Mouse (Mus musculus) kidney, adult 2 months (tissue): ENCODE data around the gene Hoxc6.

Experiments used
- CTCF ChIP-seq: fragments of 200-500 bp; conservative IDR thresholded peaks from 2 replicates; pipeline ENCODE4 v1.5.1; 2011; ENCODE audit warnings: low read depth, mild to moderate bottlenecking, control low read depth, low read length, moderate library complexity, mixed read lengths; ENCODE audit not compliant: insufficient read depth, insufficient read length
- POLR2A ChIP-seq: fragments of 200-500 bp; IDR thresholded peaks from one replicate; pipeline ENCODE4 v1.6.1; 2011; ENCODE audit warnings: low read depth, low read length, control low read depth

DNA sequence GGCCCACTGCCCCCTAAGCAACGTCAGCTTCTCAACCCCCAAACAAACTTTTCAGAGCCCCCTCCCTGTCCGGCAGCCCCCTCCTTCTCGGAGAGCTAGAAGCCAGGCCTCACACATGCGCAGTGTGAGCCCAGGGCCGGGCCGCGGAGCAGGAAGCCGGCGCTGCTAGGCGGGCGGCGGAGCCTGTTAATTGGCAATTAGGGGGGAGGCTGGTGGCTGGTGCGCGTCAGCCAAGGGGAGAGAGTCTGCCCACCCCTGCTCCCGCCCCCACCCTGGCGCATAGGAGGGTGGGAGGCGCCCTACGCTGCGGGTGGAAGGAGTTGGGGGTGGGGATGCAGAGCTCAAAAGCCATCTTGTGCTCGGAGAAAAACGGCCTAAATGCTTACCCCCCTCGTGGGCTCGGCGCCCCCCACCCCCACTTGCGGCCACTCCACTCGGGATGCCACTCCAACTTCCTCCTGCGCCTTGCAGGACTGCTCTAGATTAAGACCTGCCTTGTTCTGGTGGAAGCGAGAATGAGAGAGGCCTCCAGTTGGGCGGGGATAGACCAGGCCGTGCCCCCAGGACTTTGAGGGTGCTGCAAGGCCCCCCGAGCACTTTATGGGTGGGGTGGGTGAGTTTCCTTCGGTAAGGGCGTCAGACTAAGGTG, 1.2 kb downstream of the Hoxc6 start:
- no peak for TF ChIP-seq POLR2A
- TF ChIP-seq CTCF, result no peak
